9 mouse cellular contexts compared by ENCODE assay signal in the genomic region with DNA sequence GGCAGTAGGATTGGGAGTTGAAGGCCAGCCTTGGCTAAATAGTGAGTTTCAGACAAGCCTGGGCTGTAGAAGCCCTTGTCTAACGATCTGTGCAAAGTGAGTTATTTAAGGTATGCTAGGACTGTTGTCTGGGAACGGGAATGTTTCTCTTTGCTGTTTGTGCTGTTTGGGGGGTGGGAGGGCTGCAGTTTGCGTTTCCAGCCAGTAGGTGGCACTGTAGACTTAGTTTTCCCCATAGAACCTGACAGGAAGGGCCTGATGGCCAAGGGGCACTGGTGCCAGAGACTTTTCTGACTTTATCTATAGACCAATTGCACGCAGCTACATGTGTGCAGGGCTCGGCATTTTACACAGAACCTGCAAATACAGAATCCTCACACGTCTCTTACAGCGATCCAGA. TPM values are rescaled to one million over a fixed set of nuclear protein-coding genes. Genes with fewer than 3 reads are reported as not detected.
DNase-seq lines count a peak whose midpoint lies in the region; ATAC-seq lines count a peak whose summit lies in the region.
"Had no signal": no experiment of that assay in that cellular context is flagged by ENCODE, and none has a peak within 500 bp of the region (broad histone marks: within the 10 kb centered on the region; RNA-seq: fewer than 3 reads in every experiment).

No protein-coding gene starts in this region.

- no peaks in the 10 kb centered on the region for H3K9me3 ChIP-seq in hindbrain, embryonic 11.5 days (ENCODE audit: control insufficient read depth, low read length)
- no peaks in the 10 kb centered on the region for H3K9me3 ChIP-seq in hindbrain, embryonic 13.5 days
- no peaks in the 10 kb centered on the region for H3K9me3 ChIP-seq in stomach, embryonic 15.5 days
- H3K9me3 ChIP-seq: megakaryocyte, embryonic 14.5 days had no signal

- H3K27ac ChIP-seq in hindbrain, embryonic 11.5 days (ENCODE audit: low read depth, low read length): no peak overlapping the region
- no peak overlapping the region for H3K27ac ChIP-seq in hindbrain, embryonic 13.5 days
- peak overlapping the region; percentile 27; the same call in 1 of the 2 replicates for H3K27ac ChIP-seq in stomach, embryonic 15.5 days

- H3K9ac ChIP-seq in hindbrain, embryonic 11.5 days (ENCODE audit: low read depth, low read length): no peak overlapping the region
- H3K9ac ChIP-seq in hindbrain, embryonic 13.5 days: no peak overlapping the region
- no peak overlapping the region for H3K9ac ChIP-seq in stomach, embryonic 15.5 days

- H3K36me3 ChIP-seq in hindbrain, embryonic 11.5 days (ENCODE audit: control insufficient read depth, insufficient read depth, low read length): 0 out of 2 replicates have a peak, but pooled peaks cover 5% of the 10 kb centered on the region
- H3K36me3 ChIP-seq in hindbrain, embryonic 13.5 days: peaks cover 52% of the 10 kb centered on the region
- peaks cover 21% of the 10 kb centered on the region for H3K36me3 ChIP-seq in stomach, embryonic 15.5 days

- 37% methylated on average over 7 of the region's 7 CpGs for WGBS in hindbrain, embryonic 11.5 days
- 39% methylated on average over 7 of the region's 7 CpGs for WGBS in hindbrain, embryonic 13.5 days
- 27% methylated on average over 7 of the region's 7 CpGs for WGBS in stomach, embryonic 15.5 days

- no peak for ATAC-seq in hindbrain, embryonic 11.5 days (ENCODE audit: low FRiP score)
- ATAC-seq in hindbrain, embryonic 13.5 days (ENCODE audit: low FRiP score): no peak
- peak; percentile 96 for ATAC-seq in megakaryocyte progenitor cell, adult 5-6 weeks (replicated peaks; ENCODE audit: poor library complexity)
- no peak for ATAC-seq in stomach, embryonic 15.5 days (ENCODE audit: insufficient read depth, low FRiP score, low read depth)

- no peak overlapping the region for H3K4me3 ChIP-seq in hindbrain, embryonic 11.5 days (ENCODE audit: low read depth, low read length)
- H3K4me3 ChIP-seq in hindbrain, embryonic 13.5 days: no peak overlapping the region
- no peak overlapping the region for H3K4me3 ChIP-seq in stomach, embryonic 15.5 days (replicated peaks)
- H3K4me3 ChIP-seq: megakaryocyte, embryonic 14.5 days had no signal

- peak; percentile 90 for DNase-seq in hindbrain, embryonic 11.5 days (ENCODE audit: low spot score)
- DNase-seq in Muller cell, postnatal 12 days (ENCODE audit: inconsistent ontology term): peak; percentile 93
- peak; percentile 79 for DNase-seq in embryo, embryonic 10 days (ENCODE audit: low spot score)
- peak; percentile 35 for DNase-seq in heart, postnatal 25 days (ENCODE audit: low spot score)
- peak; percentile 66 to 67 for DNase-seq in layer of hippocampus, postnatal 14 days (ENCODE audit: low spot score in 2 of 2)

- intact Hi-C loops in heart, postnatal 25 days (cut with DNase I): loop anchor here (1.0 to 2.0 kb wide), 3 partner anchors 16 to 236 kb away; partner anchors contain the start of gene Zdhhc18

- no peaks in the 10 kb centered on the region for H3K27me3 ChIP-seq in hindbrain, embryonic 11.5 days (ENCODE audit: control insufficient read depth, insufficient read depth, low read length)
- peaks cover 6% of the 10 kb centered on the region for H3K27me3 ChIP-seq in hindbrain, embryonic 13.5 days
- no peaks in the 10 kb centered on the region for H3K27me3 ChIP-seq in stomach, embryonic 15.5 days (replicated peaks)
- H3K27me3 ChIP-seq: megakaryocyte, embryonic 14.5 days had no signal

- H3K4me1 ChIP-seq in hindbrain, embryonic 11.5 days (replicated peaks; ENCODE audit: control insufficient read depth, insufficient read depth, low read length): no peaks in the 10 kb centered on the region
- no peaks in the 10 kb centered on the region for H3K4me1 ChIP-seq in hindbrain, embryonic 13.5 days (replicated peaks)
- H3K4me1 ChIP-seq in stomach, embryonic 15.5 days: 0 out of 2 replicates have a peak, but pooled peaks cover 3% of the 10 kb centered on the region

- H3K4me2 ChIP-seq in hindbrain, embryonic 11.5 days (replicated peaks; ENCODE audit: low read depth, low read length): no peak overlapping the region
- no peak overlapping the region for H3K4me2 ChIP-seq in hindbrain, embryonic 13.5 days
- H3K4me2 ChIP-seq in stomach, embryonic 15.5 days: no peak overlapping the region

RNA-seq across cellular contexts. Expression of gene Gpn2, which starts 8.4 kb away (rescaled TPM):
- 25.9 and 29.3 TPM in 2 replicates for polyA plus RNA-seq in hindbrain, embryonic 11.5 days (2014; fragmentation: Nextera tagmentation; extraction: Ambion mirVana)
- 17.7 and 22.2 TPM in 2 replicates for polyA plus RNA-seq in hindbrain, embryonic 13.5 days (2015; fragmentation: Nextera tagmentation; extraction: Ambion mirVana)
- 1 to 10 TPM; 6.4 to 6.8 TPM for total RNA-seq in heart, postnatal 25 days (2021)
- total RNA-seq in layer of hippocampus, postnatal 14 days (2021): 10 to 100 TPM; 11.1 to 11.4 TPM
- total RNA-seq in megakaryocyte progenitor cell, adult 5-6 weeks (2015): 17.1 and 21.6 TPM in 2 replicates
- 17.5 and 22.2 TPM in 2 replicates for total RNA-seq in megakaryocyte progenitor cell, adult 5-6 weeks (2017)
- polyA plus RNA-seq in stomach, embryonic 15.5 days (2015; fragmentation: Nextera tagmentation; extraction: Ambion mirVana): 16.4 and 17.7 TPM in 2 replicates

RNA-seq across cellular contexts. Expression of gene Sfn, which starts 9.4 kb away (rescaled TPM):
- 19.5 and 29.6 TPM in 2 replicates for polyA plus RNA-seq in hindbrain, embryonic 11.5 days (2014; fragmentation: Nextera tagmentation; extraction: Ambion mirVana)
- polyA plus RNA-seq in hindbrain, embryonic 13.5 days (2015; fragmentation: Nextera tagmentation; extraction: Ambion mirVana): 2.8 and 4.1 TPM in 2 replicates
- total RNA-seq in heart, postnatal 25 days (2021): 1 to 10 TPM; 1.5 TPM
- 1 to 10 TPM; 1.2 to 1.5 TPM for total RNA-seq in layer of hippocampus, postnatal 14 days (2021)
- total RNA-seq in megakaryocyte progenitor cell, adult 5-6 weeks (2015): 3.6 and 3.7 TPM in 2 replicates
- total RNA-seq in megakaryocyte progenitor cell, adult 5-6 weeks (2017): 2.9 and 4.7 TPM in 2 replicates
- polyA plus RNA-seq in stomach, embryonic 15.5 days (2015; fragmentation: Nextera tagmentation; extraction: Ambion mirVana): 138 and 228 TPM in 2 replicates

RNA-seq across cellular contexts. Expression of gene Gpatch3, which starts 18.0 kb away (rescaled TPM):
- 6.9 and 8.9 TPM in 2 replicates for polyA plus RNA-seq in hindbrain, embryonic 11.5 days (2014; fragmentation: Nextera tagmentation; extraction: Ambion mirVana)
- polyA plus RNA-seq in hindbrain, embryonic 13.5 days (2015; fragmentation: Nextera tagmentation; extraction: Ambion mirVana): 6.7 and 8.3 TPM in 2 replicates
- 1 to 10 TPM; 4.7 to 5.3 TPM for total RNA-seq in heart, postnatal 25 days (2021)
- total RNA-seq in layer of hippocampus, postnatal 14 days (2021): 1 to 10 TPM; 8.0 TPM
- 1.6 and 2.9 TPM in 2 replicates for total RNA-seq in megakaryocyte progenitor cell, adult 5-6 weeks (2015)
- 14.9 and 28.7 TPM in 2 replicates for total RNA-seq in megakaryocyte progenitor cell, adult 5-6 weeks (2017)
- polyA plus RNA-seq in stomach, embryonic 15.5 days (2015; fragmentation: Nextera tagmentation; extraction: Ambion mirVana): 6.2 and 6.5 TPM in 2 replicates

RNA-seq across cellular contexts. Expression of gene Nr0b2, which starts 39.4 kb away (rescaled TPM):
- not detected in 2 replicates for polyA plus RNA-seq in hindbrain, embryonic 11.5 days (2014; fragmentation: Nextera tagmentation; extraction: Ambion mirVana)
- polyA plus RNA-seq in hindbrain, embryonic 13.5 days (2015; fragmentation: Nextera tagmentation; extraction: Ambion mirVana): not detected in 2 replicates
- 10 to 100 TPM; 18.1 to 20.0 TPM for total RNA-seq in heart, postnatal 25 days (2021)
- total RNA-seq in layer of hippocampus, postnatal 14 days (2021): not detected
- 2.9 and 3.1 TPM in 2 replicates for total RNA-seq in megakaryocyte progenitor cell, adult 5-6 weeks (2015)
- 0.54 and 2.7 TPM in 2 replicates for total RNA-seq in megakaryocyte progenitor cell, adult 5-6 weeks (2017)
- polyA plus RNA-seq in stomach, embryonic 15.5 days (2015; fragmentation: Nextera tagmentation; extraction: Ambion mirVana): 10.4 and 11.2 TPM in 2 replicates

RNA-seq across cellular contexts. Expression of gene Nudc, which starts 46.8 kb away (rescaled TPM):
- polyA plus RNA-seq in hindbrain, embryonic 11.5 days (2014; fragmentation: Nextera tagmentation; extraction: Ambion mirVana): 315 and 324 TPM in 2 replicates
- polyA plus RNA-seq in hindbrain, embryonic 13.5 days (2015; fragmentation: Nextera tagmentation; extraction: Ambion mirVana): 256 and 265 TPM in 2 replicates
- 10 to 100 TPM; 66.9 to 67.9 TPM for total RNA-seq in heart, postnatal 25 days (2021)
- total RNA-seq in layer of hippocampus, postnatal 14 days (2021): 100 to 1,000 TPM; 101 to 113 TPM
- total RNA-seq in megakaryocyte progenitor cell, adult 5-6 weeks (2015): 181 and 191 TPM in 2 replicates
- 289 and 309 TPM in 2 replicates for total RNA-seq in megakaryocyte progenitor cell, adult 5-6 weeks (2017)
- 291 and 292 TPM in 2 replicates for polyA plus RNA-seq in stomach, embryonic 15.5 days (2015; fragmentation: Nextera tagmentation; extraction: Ambion mirVana)

Comparison
In these comparisons a context has a peak if more than half of its experiments do, and no peak if none do; other contexts are left out.
1. DNase-seq: peak in every context shown above with its lines; median percentile 93 in Muller cell, postnatal 12 days; 90 in hindbrain, embryonic 11.5 days; 79 in embryo, embryonic 10 days; 66 in layer of hippocampus, postnatal 14 days; 35 in heart, postnatal 25 days.